Mouse (Mus musculus): ENCODE results near the gene Pyroxd1.

GRCm38 (mm10) chr6:142366473-142367018, 21.1 kb downstream of the Pyroxd1 start:
- TF ChIP-seq CTCF (IDR thresholded peaks at IDR 0.05; ENCODE audit: borderline replicate concordance, extremely low read depth, insufficient read depth, insufficient read length) (no peak), POLR2A (IDR thresholded peaks at IDR 0.05; ENCODE audit: borderline replicate concordance, extremely low read depth, insufficient read depth, insufficient read length, poor library complexity, severe bottlenecking) (no peak)

Measured in brain, embryonic 14.5 days (tissue).